8 mouse cellular contexts compared by ENCODE assay signal in genomic region chr1:153331206-153331605, GRCm38 (mm10). TPM values are rescaled to one million over a fixed set of nuclear protein-coding genes. Genes with fewer than 3 reads are reported as not detected.
DNase-seq lines count a peak whose midpoint lies in the region; ATAC-seq and TF ChIP-seq lines count a peak whose summit lies in the region.

No protein-coding gene starts in this region.

- peak overlapping the region; percentile 63 for H3ac ChIP-seq in C2C12 (ENCODE audit: control insufficient read depth, insufficient read length, low read depth)

- H3K4me3 ChIP-seq in gastrocnemius, adult 2 months, result peak overlapping the region; percentile 98
- peak overlapping the region; percentile 89 for H3K4me3 ChIP-seq in C2C12 (ENCODE audit: insufficient read depth, poor library complexity, severe bottlenecking)
- H3K4me3 ChIP-seq in forebrain, embryonic 16.5 days (replicated peaks; ENCODE audit: low read length), result peak overlapping the region; percentile 89
- H3K4me3 ChIP-seq in liver, embryonic 15.5 days (replicated peaks), result peak overlapping the region; percentile 69

- H3K79me2 ChIP-seq in C2C12 (ENCODE audit: control insufficient read depth, insufficient read depth), result peaks cover 62% of the 10 kb centered on the region

- no peak for DNase-seq in gastrocnemius, adult 2 months
- DNase-seq in gastrocnemius, postnatal 25 days, result no peak
- no peak for DNase-seq in left cerebral cortex, adult 9 months (ENCODE audit: low spot score in 2 of 2)
- no peak for DNase-seq in left cerebral cortex, postnatal 14 days (ENCODE audit: low spot score in 2 of 2)
- no peak for DNase-seq in cerebellum, postnatal 36 days

- intact Hi-C loops in gastrocnemius, adult 2 months (cut with DNase I), result loop anchor here (2.0 to 5.0 kb wide), 5 partner anchors 20 to 94 kb away; no protein-coding TSS in a partner anchor
- intact Hi-C loops in left cerebral cortex, postnatal 14 days (cut with DNase I), result loop anchor here (2.0 kb wide), 1 partner anchor 56 kb away; no protein-coding TSS in a partner anchor

- H3K27me3 ChIP-seq in C2C12 (ENCODE audit: control insufficient read depth, insufficient read depth, insufficient read length), result no peaks in the 10 kb centered on the region
- no peaks in the 10 kb centered on the region for H3K27me3 ChIP-seq in forebrain, embryonic 16.5 days (replicated peaks; ENCODE audit: control insufficient read depth, insufficient read depth, low read length)
- H3K27me3 ChIP-seq in liver, embryonic 15.5 days, result peaks cover 30% of the 10 kb centered on the region

- H3K9ac ChIP-seq in forebrain, embryonic 16.5 days (replicated peaks; ENCODE audit: low read depth, low read length), result peak overlapping the region; percentile 38; the same call in 1 of the 2 replicates
- H3K9ac ChIP-seq in liver, embryonic 15.5 days, result no peak overlapping the region

- H3K27ac ChIP-seq in gastrocnemius, adult 2 months, result peak overlapping the region; percentile 98
- H3K27ac ChIP-seq in forebrain, embryonic 16.5 days (ENCODE audit: low read length), result no peak overlapping the region
- no peak overlapping the region for H3K27ac ChIP-seq in liver, embryonic 15.5 days (replicated peaks)

- H3K36me3 ChIP-seq in C2C12 (ENCODE audit: control insufficient read depth, insufficient read depth), result peaks cover 24% of the 10 kb centered on the region
- H3K36me3 ChIP-seq in forebrain, embryonic 16.5 days (ENCODE audit: control insufficient read depth, insufficient read depth), result no peaks in the 10 kb centered on the region
- no peaks in the 10 kb centered on the region for H3K36me3 ChIP-seq in liver, embryonic 15.5 days (replicated peaks)

- H3K4me1 ChIP-seq in forebrain, embryonic 16.5 days (replicated peaks; ENCODE audit: control insufficient read depth, insufficient read depth, low read length), result peaks cover 26% of the 10 kb centered on the region
- peaks cover 26% of the 10 kb centered on the region for H3K4me1 ChIP-seq in liver, embryonic 15.5 days (replicated peaks)

- H3K79me3 ChIP-seq in C2C12 (ENCODE audit: low read depth), result peaks cover 56% of the 10 kb centered on the region

- no peak for ATAC-seq in forebrain, embryonic 16.5 days
- no peak for ATAC-seq in liver, embryonic 15.5 days (ENCODE audit: insufficient read depth)

- peak overlapping the region; percentile 98 for H3K4me2 ChIP-seq in forebrain, embryonic 16.5 days (ENCODE audit: low read length)
- H3K4me2 ChIP-seq in liver, embryonic 15.5 days, result peak overlapping the region; percentile 88

- no peaks in the 10 kb centered on the region for H3K9me3 ChIP-seq in forebrain, embryonic 16.5 days (ENCODE audit: control insufficient read depth, low read length)
- H3K9me3 ChIP-seq in liver, embryonic 15.5 days (replicated peaks), result no peaks in the 10 kb centered on the region

- under 1% methylated on average over 4 of the region's 4 CpGs for WGBS in forebrain, embryonic 16.5 days
- 7% methylated on average over 4 of the region's 4 CpGs for WGBS in liver, embryonic 15.5 days (ENCODE audit: insufficient replicate concordance)

- no peak for TF ChIP-seq CTCF in gastrocnemius, adult 2 months (IDR thresholded peaks at IDR 0.05)
- no peak for TF ChIP-seq CTCF in C2C12 (IDR thresholded peaks at IDR 0.05; ENCODE audit: control insufficient read depth, insufficient read depth, insufficient read length)

TF ChIP-seq in C2C12, 6 proteins besides CTCF, POLR2A, EP300 and RAD21:
- TF ChIP-seq MAX (IDR thresholded peaks at IDR 0.05) (no peak), USF1 (IDR thresholded peaks at IDR 0.05; ENCODE audit: low read depth) (no peak), CEBPB (IDR thresholded peaks at IDR 0.05; ENCODE audit: low read depth) (no peak), FOSL1 (IDR thresholded peaks at IDR 0.05; ENCODE audit: insufficient read depth, low read length, poor library complexity, severe bottlenecking) (no peak), MYOG (IDR thresholded peaks at IDR 0.05; ENCODE audit: control insufficient read depth, extremely low read depth, insufficient read length) (no peak), MYOD1 (IDR thresholded peaks at IDR 0.05; ENCODE audit: control insufficient read depth, insufficient read length, low read depth) (no peak)

RNA-seq across cellular contexts. Expression of gene Lamc1, which starts 1.4 kb away (rescaled TPM):
- 10 to 100 TPM; 67.7 to 71.6 TPM for total RNA-seq in gastrocnemius, adult 2 months (2021)
- total RNA-seq in gastrocnemius, postnatal 25 days (2021), result 100 to 1,000 TPM; 102 to 113 TPM
- 35.5 TPM for polyA plus RNA-seq in C2C12 (2012; fragmentation: generic; extraction: Trizol)
- 14.4 and 18.5 TPM in 2 replicates for polyA plus RNA-seq in forebrain, embryonic 16.5 days (2015; fragmentation: Nextera tagmentation; extraction: Ambion mirVana)
- polyA plus RNA-seq in liver, embryonic 15.5 days (2015; fragmentation: Nextera tagmentation; extraction: Ambion mirVana), result 7.1 and 8.9 TPM in 2 replicates
- total RNA-seq in left cerebral cortex, postnatal 14 days (2021), result 10 to 100 TPM; 40.8 to 46.8 TPM
